Mouse (Mus musculus) limb, embryonic 14.5 days (tissue): ENCODE measurements around the gene Ppm1b. TPM values are rescaled to one million over a fixed set of nuclear protein-coding genes. Genes with fewer than 3 reads are reported as not detected.

Experiments
- ATAC-seq: fragments of 200-750 bp; cut with Nextera tagmentation; 2 replicates; pipeline ENCODE4 v1.8.0; 2017; ENCODE audit warnings: low read depth, moderate number of reproducible peaks, moderate TSS enrichment; ENCODE audit not compliant: low FRiP score
- DNase-seq: peaks from one replicate; pipeline ENCODE4 v3.0.0-alpha.2; 2015; ENCODE audit warnings: low spot score
- H3K27ac ChIP-seq: fragments of 300-500 bp; sonication (generic); replicated peaks from 2 replicates; pipeline ENCODE4 v1.5.1; 2014; ENCODE audit warnings: low read depth, mild to moderate bottlenecking, low read length, moderate library complexity, mixed read lengths
- H3K27me3 ChIP-seq: fragments of 300-500 bp; sonication (generic); 2 replicates; pipeline ENCODE4 v1.6.1; 2014; ENCODE audit warnings: low read length, mixed read lengths; ENCODE audit not compliant: control insufficient read depth, insufficient read depth
- H3K36me3 ChIP-seq: fragments of 300-500 bp; sonication (generic); 2 replicates; pipeline ENCODE4 v1.6.1; 2014; ENCODE audit warnings: mild to moderate bottlenecking, low read length, moderate library complexity, mixed read lengths; ENCODE audit not compliant: control insufficient read depth, insufficient read depth
- H3K4me1 ChIP-seq: fragments of 300-500 bp; sonication (generic); 2 replicates; pipeline ENCODE4 v1.6.1; 2014; ENCODE audit warnings: antibody characterized with exemption, low read length, mixed read lengths; ENCODE audit not compliant: control insufficient read depth, insufficient read depth
- H3K4me2 ChIP-seq: fragments of 300-500 bp; sonication (generic); replicated peaks from 2 replicates; pipeline ENCODE4 v1.6.1; 2014; ENCODE audit warnings: low read depth, mild to moderate bottlenecking, low read length, moderate library complexity; ENCODE audit not compliant: severe bottlenecking
- H3K4me3 ChIP-seq: fragments of 300-500 bp; sonication (generic); replicated peaks from 2 replicates; pipeline ENCODE4 v1.5.1; 2014; ENCODE audit warnings: low read length
- H3K9ac ChIP-seq: fragments of 300-500 bp; sonication (generic); 2 replicates; pipeline ENCODE4 v1.6.1; 2014; ENCODE audit warnings: mild to moderate bottlenecking, low read depth, low read length, moderate library complexity; ENCODE audit not compliant: severe bottlenecking
- H3K9me3 ChIP-seq: fragments of 300-500 bp; sonication (generic); 2 replicates; pipeline ENCODE4 v1.6.1; 2016; ENCODE audit warnings: low read length; ENCODE audit not compliant: control insufficient read depth
- POLR2A ChIP-seq: fragments of 200-500 bp; IDR thresholded peaks from 2 replicates; pipeline ENCODE4 v1.8.0; 2012; ENCODE audit warnings: inconsistent platforms, mild to moderate bottlenecking, moderate library complexity, borderline replicate concordance; ENCODE audit not compliant: insufficient read depth, insufficient read length; ENCODE audit errors: extremely low read depth
- WGBS: fragments of 180-500 bp; shearing (Covaris S2); extraction: QIAGEN DNeasy Blood & Tissue Kit; methylation state at CpG from one replicate; pipeline ENCODE4 v1.1.7; 2014; 5-methylcytosine and 5-hydroxymethylcytosine counted together
- polyA plus RNA-seq, 2 experiments: library from polyadenylated mRNA; depleted of rRNA in 1 of 2; stranded (reverse) in 1 of 2; unstranded in 1 of 2; fragments of >200 nt; fragmentation: Nextera tagmentation in 1 of 2; extraction: Ambion mirVana in 1 of 2; gene quantifications; 2 replicates each; pipeline versions ENCODE4 v1.2.1 to v1.2.3; 2012 to 2014

Gene Ppm1b
- polyA plus RNA-seq, 2 experiments, result 59.9 to 69.3 TPM

DNA sequence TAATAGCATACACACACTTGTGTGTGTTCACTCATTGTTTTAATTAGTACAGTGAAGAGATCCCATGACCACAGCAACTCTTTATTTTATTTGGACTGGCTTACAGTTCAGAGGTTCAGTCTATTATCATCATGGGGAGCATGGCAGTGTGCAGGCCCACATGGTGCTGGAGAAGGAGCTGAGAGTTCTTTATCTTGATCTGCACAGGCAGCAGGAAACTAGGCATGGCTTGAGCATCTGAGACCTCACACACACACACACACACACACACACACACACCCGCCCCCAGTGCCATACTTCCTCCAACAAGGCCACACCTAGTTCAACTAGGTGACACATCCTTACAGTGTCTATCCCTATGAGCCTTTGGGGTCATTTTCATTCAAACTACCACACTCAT is 41.1 kb downstream of the Ppm1b start:
- H3K4me1 ChIP-seq, result no peaks in the 10 kb centered on the region
- no peak overlapping the region for H3K27ac ChIP-seq
- no peak for DNase-seq
- no peak for TF ChIP-seq POLR2A
- no peaks in the 10 kb centered on the region for H3K9me3 ChIP-seq
- ATAC-seq, result no peak
- WGBS, result 63% methylated on average over 1 of the region's 1 CpGs
- no peak overlapping the region for H3K4me2 ChIP-seq
- no peak overlapping the region for H3K4me3 ChIP-seq
- peaks cover 19% of the 10 kb centered on the region for H3K36me3 ChIP-seq
- H3K27me3 ChIP-seq, result no peaks in the 10 kb centered on the region
- H3K9ac ChIP-seq, result no peak overlapping the region

- H3K4me1 ChIP-seq, result no peaks in the 10 kb centered on the region
- H3K9me3 ChIP-seq, result no peaks in the 10 kb centered on the region
- DNase-seq (no peak), ATAC-seq (no peak)
- H3K4me3 ChIP-seq, result no peak overlapping the region
- H3K27ac ChIP-seq, result no peak overlapping the region
- no peak for TF ChIP-seq POLR2A
- 88% methylated on average over 10 of the region's 10 CpGs for WGBS
- no peak overlapping the region for H3K9ac ChIP-seq
- H3K27me3 ChIP-seq, result no peaks in the 10 kb centered on the region
- peaks cover 18% of the 10 kb centered on the region for H3K36me3 ChIP-seq
- H3K4me2 ChIP-seq, result no peak overlapping the region
Observed at GRCm38 (mm10) chr17:84999636-85000035, 43.1 kb downstream of the Ppm1b start.

- Histone ChIP-seq H3K4me3 (no peak overlapping the region), H3K4me1 (no peaks in the 10 kb centered on the region), H3K4me2 (no peak overlapping the region), H3K9ac (no peak overlapping the region), H3K36me3 (peaks cover 14% of the 10 kb centered on the region), H3K9me3 (no peaks in the 10 kb centered on the region), H3K27ac (no peak overlapping the region), H3K27me3 (no peaks in the 10 kb centered on the region)
- TF ChIP-seq POLR2A, result no peak
- DNase-seq (no peak), ATAC-seq (no peak)
- 79% methylated on average over 6 of the region's 6 CpGs for WGBS
Observed at GRCm38 (mm10) chr17:85013485-85013884, 56.9 kb downstream of the Ppm1b start.

- TF ChIP-seq POLR2A, result no peak
- WGBS, result 67% methylated on average over 3 of the region's 3 CpGs
Observed at GRCm38 (mm10) chr17:85014632-85015031, 58.1 kb downstream of the Ppm1b start.

DNA sequence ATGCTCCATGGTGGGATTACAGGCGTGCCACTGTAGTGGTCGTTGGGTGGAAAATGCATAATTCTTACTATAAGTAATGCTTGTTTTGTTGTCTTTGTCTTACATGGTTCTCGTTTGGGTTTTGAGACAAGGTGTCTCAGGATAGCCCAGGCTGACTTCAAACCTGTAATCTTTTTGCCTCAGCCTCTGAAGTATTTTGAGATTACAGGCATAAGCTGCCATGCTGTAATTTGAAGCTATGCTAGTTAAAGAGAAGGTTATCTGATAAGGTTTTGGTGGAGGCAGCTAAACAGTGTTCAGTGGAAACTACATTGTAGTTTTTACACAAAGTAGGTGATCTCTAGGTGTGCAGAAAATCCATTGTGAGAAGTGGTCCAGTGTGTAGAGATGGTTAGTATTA is 61.8 kb downstream of the Ppm1b start:
- ATAC-seq, result no peak
- DNase-seq, result no peak
- Histone ChIP-seq H3K36me3 (peaks cover 3% of the 10 kb centered on the region; the same call in 1 of the 2 replicates), H3K9ac (no peak overlapping the region), H3K27ac (no peak overlapping the region), H3K4me2 (no peak overlapping the region), H3K4me1 (no peaks in the 10 kb centered on the region), H3K27me3 (no peaks in the 10 kb centered on the region), H3K9me3 (no peaks in the 10 kb centered on the region), H3K4me3 (no peak overlapping the region)
- no peak for TF ChIP-seq POLR2A
- 87% methylated on average over 3 of the region's 3 CpGs for WGBS

More at GRCm38 (mm10) chr17:85014632-85015031, 58.1 kb downstream of the Ppm1b start:
- H3K36me3 ChIP-seq, result peaks cover 14% of the 10 kb centered on the region
- H3K4me3 ChIP-seq, result no peak overlapping the region
- no peaks in the 10 kb centered on the region for H3K27me3 ChIP-seq
- no peaks in the 10 kb centered on the region for H3K9me3 ChIP-seq
- no peak overlapping the region for H3K9ac ChIP-seq
- ATAC-seq (no peak), DNase-seq (no peak)
- H3K27ac ChIP-seq, result no peak overlapping the region
- no peaks in the 10 kb centered on the region for H3K4me1 ChIP-seq
- H3K4me2 ChIP-seq, result no peak overlapping the region

DNA sequence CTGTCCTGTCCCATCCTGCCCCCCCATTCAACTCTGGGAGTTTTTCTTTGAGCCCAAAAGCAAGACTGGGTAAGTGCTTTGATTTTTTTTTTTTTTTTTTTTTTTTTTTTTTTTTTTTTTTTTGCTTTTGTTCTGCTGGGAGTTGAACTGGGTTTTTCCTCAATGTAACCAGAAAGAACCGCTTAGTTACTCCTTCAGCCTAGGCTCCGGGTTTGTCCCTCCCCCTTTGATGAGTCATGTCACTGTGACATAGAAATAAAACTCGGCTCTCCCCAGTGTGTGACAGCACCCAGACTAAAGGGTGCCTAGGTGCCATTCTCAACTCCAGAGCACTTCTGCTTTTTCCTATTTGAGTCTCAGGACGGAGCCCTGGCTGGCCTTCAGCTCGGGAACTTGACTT is 62.3 kb downstream of the Ppm1b start:
- TF ChIP-seq POLR2A, result no peak

More for the DNA sequence above, 62.3 kb downstream of the Ppm1b start:
- no peak for DNase-seq
- H3K27ac ChIP-seq, result no peak overlapping the region
- no peak overlapping the region for H3K4me3 ChIP-seq
- no peaks in the 10 kb centered on the region for H3K27me3 ChIP-seq
- no peaks in the 10 kb centered on the region for H3K9me3 ChIP-seq
- 84% methylated on average over 5 of the region's 5 CpGs for WGBS
- no peak for ATAC-seq
- H3K4me2 ChIP-seq, result no peak overlapping the region
- no peaks in the 10 kb centered on the region for H3K4me1 ChIP-seq
- H3K36me3 ChIP-seq, result peaks cover 3% of the 10 kb centered on the region; the same call in 1 of the 2 replicates
- H3K9ac ChIP-seq, result no peak overlapping the region
